Mouse (Mus musculus) CD8-positive naive resting alpha-beta T cell, adult 57 days (primary cell): Measurements from ENCODE around the gene Cyb561d1. TPM values are rescaled to one million over a fixed set of nuclear protein-coding genes. Genes with fewer than 3 reads are reported as not detected.

Source experiments
- total RNA-seq: library from RNA; stranded (reverse); gene quantifications from one replicate; pipeline ENCODE4 v1.2.4, GENCODE M21; 2023

Cyb561d1 gene
- 25.2 TPM for total RNA-seq

GRCm38 (mm10) chr3:108200329-108201323 is at the start of gene Cyb561d1:
Cyb561d1 (minus strand) TSS chr3:108201212.

DNA sequence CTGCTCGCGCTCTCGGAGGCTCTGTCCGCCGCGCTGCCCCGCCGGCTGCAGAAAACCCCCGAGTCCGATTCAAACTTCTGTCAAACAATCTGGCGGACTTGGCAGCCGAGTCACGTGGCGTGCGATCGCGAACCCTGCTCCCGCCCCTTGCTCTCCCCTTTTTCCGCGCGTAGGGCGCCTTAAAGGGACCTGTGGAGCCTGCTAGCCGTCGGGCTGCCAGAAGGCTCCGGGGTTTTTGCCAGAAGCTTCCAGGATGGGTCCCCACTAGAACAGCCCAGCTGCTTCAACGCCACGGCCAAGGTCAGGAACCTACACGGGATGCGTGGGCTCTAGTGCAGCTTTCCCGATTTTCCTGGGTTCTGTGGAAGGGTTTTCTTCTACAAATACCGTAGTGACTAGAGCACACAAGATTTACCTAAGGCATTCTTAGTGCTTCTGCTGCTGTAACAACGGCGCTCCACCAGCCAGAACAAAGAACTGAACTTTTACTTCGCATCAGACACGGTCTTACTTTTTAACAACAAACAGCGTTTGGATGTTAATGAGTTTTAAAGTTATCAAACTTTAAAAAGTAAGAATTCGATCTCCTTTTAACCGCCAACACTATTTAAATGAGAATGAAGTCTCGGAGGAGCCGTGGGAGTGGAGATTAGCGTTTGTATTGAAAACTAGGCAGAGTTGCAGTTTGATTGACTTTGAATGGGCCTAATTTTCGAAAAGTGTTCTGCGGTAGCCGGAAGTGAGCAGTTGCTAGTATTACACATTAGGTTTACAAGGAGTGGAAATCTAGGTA is 25.7 kb upstream of the Cyb561d1 start, which contains the start of gene Sypl2:
Gene Sypl2 (minus strand): TSS at position 91 of the 793 bp plus-strand sequence.

GRCm38 (mm10) chr3:108210771-108211139 is 9.7 kb upstream of the Cyb561d1 start, which contains the start of gene Atxn7l2:
Atxn7l2 (minus strand) TSS chr3:108210934.

GRCm38 (mm10) chr3:108186098-108187047 is 14.6 kb downstream of the Cyb561d1 start, which contains the start of gene Amigo1:
Amigo1 (plus strand) TSS chr3:108186335.

GRCm38 (mm10) chr3:108154656-108155055 is 46.4 kb downstream of the Cyb561d1 start, which contains the start of gene Gpr61:
Gpr61 (minus strand) TSS chr3:108154882.

Other genes with a start within 250 kb of the Cyb561d1 start
- gene Gstm3, start 231.9 kb downstream of the Cyb561d1 start, total RNA-seq = not detected
- gene Gstm2, start 214.8 kb downstream of the Cyb561d1 start, total RNA-seq = not detected
- gene Gstm1, start 183.2 kb downstream of the Cyb561d1 start, total RNA-seq = 10.5 TPM
- gene Gstm4, start 156.3 kb downstream of the Cyb561d1 start, total RNA-seq = 2.9 TPM
- gene Ampd2, start 114.6 kb downstream of the Cyb561d1 start, total RNA-seq = 32.4 TPM
- not detected for gene Gnat2, start 108.4 kb downstream of the Cyb561d1 start, total RNA-seq
- gene Gnai3, start 55.1 kb downstream of the Cyb561d1 start, total RNA-seq = 77.8 TPM
- gene Gpr61, start 46.3 kb downstream of the Cyb561d1 start, total RNA-seq = not detected
- 3.4 TPM for gene Amigo1, start 14.9 kb downstream of the Cyb561d1 start, total RNA-seq
- 38.6 TPM for gene Atxn7l2, start 9.7 kb upstream of the Cyb561d1 start, total RNA-seq
- gene Sypl2, start 25.4 kb upstream of the Cyb561d1 start, total RNA-seq = not detected
- gene Psma5, start 55.7 kb upstream of the Cyb561d1 start, total RNA-seq = 36.6 TPM
- gene Sort1, start 82.9 kb upstream of the Cyb561d1 start, total RNA-seq = 0.95 TPM
- not detected for gene Mybphl, start 163.7 kb upstream of the Cyb561d1 start, total RNA-seq
- 0.40 TPM for gene Psrc1, start 182.6 kb upstream of the Cyb561d1 start, total RNA-seq
- 7.8 TPM for gene Celsr2, start 214.3 kb upstream of the Cyb561d1 start, total RNA-seq
- 143 TPM for gene Sars, start 244.0 kb upstream of the Cyb561d1 start, total RNA-seq